Mouse (Mus musculus): ENCODE measurements at regions not wholly inside any gene's neighbourhood (a gene's known extent, or its start where the extent isn't known, plus 50 kb on each side); places are given as distances from the start of the nearest gene placed in this dataset.

DNA sequence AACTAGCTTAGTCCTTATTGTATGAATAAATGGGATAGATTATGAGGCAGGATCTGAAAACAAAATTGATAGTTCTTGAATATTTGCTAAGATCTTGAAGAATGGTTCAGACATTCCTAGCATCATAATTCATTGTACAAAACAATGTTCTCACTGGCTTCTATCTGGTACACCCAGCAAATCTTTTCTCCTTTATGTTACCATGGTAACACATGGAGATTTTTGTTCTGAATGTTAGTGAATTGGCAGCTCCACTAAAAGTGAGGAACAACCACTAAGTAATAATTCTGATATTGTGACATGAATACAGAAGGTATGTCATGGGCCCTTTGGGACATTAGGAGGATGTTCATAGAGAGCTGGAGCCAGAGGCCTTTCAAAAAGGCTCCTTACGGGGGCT, 639.8 kb downstream of the Gsdmc2 start:
- TF ChIP-seq NRF1 (IDR thresholded peaks at IDR 0.05; ENCODE audit: low read depth, low read length) (no peak), TCF12 (IDR thresholded peaks at IDR 0.05; ENCODE audit: low read depth, low read length) (no peak)
